Mouse (Mus musculus) liver, embryonic 14 days (tissue): Measurements from ENCODE around the gene Pin1rt1. TPM values are rescaled to one million over a fixed set of nuclear protein-coding genes. Genes with fewer than 3 reads are reported as not detected.

Source experiments
- polyA plus RNA-seq: library from polyadenylated mRNA; depleted of rRNA; stranded (reverse); fragments of >200 nt; gene quantifications from 2 replicates; pipeline ENCODE4 v1.2.3, GENCODE M21; 2012; rRNA removed

Gene Pin1rt1
- polyA plus RNA-seq = not detected in 2 replicates

DNA sequence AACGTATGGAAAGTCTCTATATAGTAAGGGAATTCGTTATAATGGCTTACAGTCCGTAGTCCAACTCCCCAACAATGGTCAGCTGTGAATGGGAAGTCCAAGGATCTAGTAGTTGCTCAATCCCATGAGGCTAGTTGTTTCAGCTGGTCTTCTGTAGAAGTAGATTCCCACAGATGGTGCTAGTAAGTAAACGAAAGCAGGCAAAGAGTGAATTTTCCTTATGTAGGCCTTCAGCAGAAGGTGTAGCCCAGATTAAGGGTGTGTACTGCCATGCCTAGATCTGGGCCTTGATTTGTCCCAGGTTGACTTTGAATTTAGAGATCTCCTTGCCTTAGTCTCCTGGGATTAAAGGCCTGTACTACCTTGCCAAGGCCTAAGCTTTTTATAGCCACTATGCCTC lies at the start of gene Pin1rt1:
Pin1rt1 (minus strand) TSS at position 101 of the 400 bp plus-strand sequence.

DNA sequence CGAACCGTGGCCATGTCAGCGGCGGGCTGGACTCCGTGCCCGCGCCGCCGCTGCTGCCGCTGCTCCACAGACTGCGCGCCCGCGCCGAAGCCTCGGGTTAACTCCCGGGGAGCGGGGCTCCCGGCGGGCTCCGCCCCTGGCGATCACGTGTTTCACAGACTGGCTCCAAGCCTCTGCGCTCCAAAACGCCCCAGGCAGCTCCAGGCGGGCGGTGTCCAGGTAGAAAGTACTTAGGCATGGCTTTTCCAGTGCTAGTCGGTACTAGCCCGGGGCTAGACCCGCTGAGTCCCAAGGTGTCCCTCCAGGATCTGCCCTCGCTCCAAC lies 26.5 kb upstream of the Pin1rt1 start, which contains the start of gene Depdc7:
Depdc7 (minus strand) TSS at position 138 of the 324 bp plus-strand sequence.

DNA sequence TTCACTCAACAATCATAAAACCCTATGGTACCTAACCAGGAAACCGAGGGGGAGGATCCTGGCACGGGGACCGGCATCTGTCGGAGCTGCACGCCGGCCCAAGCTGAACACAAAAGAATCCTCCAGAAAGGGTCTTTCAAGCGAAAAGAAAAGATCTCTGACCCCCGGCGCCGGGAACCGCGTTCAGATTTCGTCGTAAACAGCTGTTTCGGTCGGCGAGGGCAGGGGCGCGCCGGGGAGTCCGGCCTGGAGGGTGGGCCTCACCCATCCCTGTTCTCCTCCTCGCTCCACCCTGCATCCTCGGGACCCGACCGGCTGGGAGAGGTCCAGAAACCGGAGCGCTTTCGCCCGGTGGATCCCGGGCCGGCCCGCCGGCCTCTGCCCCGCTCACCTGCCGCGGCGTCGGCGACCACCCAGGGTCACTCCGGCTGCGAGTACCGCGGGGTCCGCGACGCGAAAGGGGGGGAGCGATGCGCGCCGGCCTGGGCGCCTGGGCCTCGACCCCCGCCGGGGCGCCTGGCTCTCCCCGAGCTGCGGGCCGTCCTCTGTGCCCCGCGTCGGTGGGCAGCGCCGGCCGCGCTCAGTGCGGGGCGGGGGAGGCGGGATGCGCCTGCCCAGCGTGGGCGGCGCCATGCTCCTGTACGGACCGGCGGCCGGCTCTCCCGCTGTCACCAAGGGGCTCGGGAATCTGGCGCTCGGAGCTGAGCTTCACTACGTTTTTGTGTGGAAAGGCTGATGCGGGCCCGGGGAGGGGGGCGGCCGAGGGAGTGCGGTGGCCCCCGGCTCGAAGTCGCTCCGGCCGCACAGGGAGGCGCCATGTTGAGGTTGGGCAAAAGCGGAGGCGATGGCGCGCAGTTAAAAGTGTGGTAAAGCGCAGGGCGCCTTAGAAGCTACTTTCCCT lies 4.3 kb downstream of the Pin1rt1 start, which contains the start of gene Tcp11l1:
Tcp11l1 (minus strand) TSS at position 585 of the 901 bp plus-strand sequence.

Other genes starting within 250 kb of the Pin1rt1 start
- 7.3 and 8.6 TPM in 2 replicates for gene Hipk3, start 221.9 kb downstream of the Pin1rt1 start, polyA plus RNA-seq
- 16.4 and 18.0 TPM in 2 replicates for gene Cstf3, start 125.9 kb downstream of the Pin1rt1 start, polyA plus RNA-seq
- gene Tcp11l1, start 4.2 kb downstream of the Pin1rt1 start, polyA plus RNA-seq = 2.5 and 3.4 TPM in 2 replicates
- 6.1 and 7.6 TPM in 2 replicates for gene Depdc7, start 26.5 kb upstream of the Pin1rt1 start, polyA plus RNA-seq
- gene Qser1, start 100.4 kb upstream of the Pin1rt1 start, polyA plus RNA-seq = 2.8 and 3.2 TPM in 2 replicates
- gene Prrg4, start 133.5 kb upstream of the Pin1rt1 start, polyA plus RNA-seq = 0.06 and 0.15 TPM in 2 replicates
- 0.74 and 2.1 TPM in 2 replicates for gene Ccdc73, start 151.4 kb upstream of the Pin1rt1 start, polyA plus RNA-seq